Mouse (Mus musculus) limb, embryonic 13.5 days (tissue): ENCODE data around the gene Hoxc10. TPM values are rescaled to one million over a fixed set of nuclear protein-coding genes. Genes with fewer than 3 reads are reported as not detected.

Source experiments
- ATAC-seq: fragments of 200-750 bp; cut with Nextera tagmentation; 2 replicates; pipeline ENCODE4 v1.8.0; 2017; ENCODE audit warnings: low read depth, moderate number of reproducible peaks, moderate TSS enrichment; ENCODE audit not compliant: low FRiP score
- H3K27ac ChIP-seq: fragments of 300-500 bp; sonication (generic); 2 replicates; pipeline ENCODE4 v1.5.1; 2015; ENCODE audit warnings: inconsistent platforms, mild to moderate bottlenecking, moderate library complexity
- H3K27me3 ChIP-seq: fragments of 300-500 bp; sonication (generic); 2 replicates; pipeline ENCODE4 v1.6.1; 2015; ENCODE audit warnings: mild to moderate bottlenecking, inconsistent platforms
- H3K36me3 ChIP-seq: fragments of 300-500 bp; sonication (generic); 2 replicates; pipeline ENCODE4 v1.6.1; 2015; ENCODE audit warnings: inconsistent platforms, mild to moderate bottlenecking, moderate library complexity
- H3K4me1 ChIP-seq: fragments of 300-500 bp; sonication (generic); 2 replicates; pipeline ENCODE4 v1.6.1; 2015; ENCODE audit warnings: inconsistent platforms
- H3K4me2 ChIP-seq: fragments of 300-500 bp; sonication (generic); replicated peaks from 2 replicates; pipeline ENCODE4 v1.6.1; 2015; ENCODE audit warnings: inconsistent platforms, mild to moderate bottlenecking, moderate library complexity
- H3K4me3 ChIP-seq: fragments of 300-500 bp; sonication (generic); 2 replicates; pipeline ENCODE4 v1.5.1; 2015; ENCODE audit warnings: moderate library complexity, mild to moderate bottlenecking, inconsistent platforms
- H3K9ac ChIP-seq: fragments of 300-500 bp; sonication (generic); 2 replicates; pipeline ENCODE4 v1.6.1; 2015; ENCODE audit warnings: mild to moderate bottlenecking, inconsistent platforms
- H3K9me3 ChIP-seq: fragments of 300-500 bp; sonication (generic); 2 replicates; pipeline ENCODE4 v1.6.1; 2016; ENCODE audit warnings: inconsistent platforms
- WGBS: fragments of 180-500 bp; shearing (Covaris S2); methylation state at CpG from one replicate; pipeline ENCODE4 v1.1.7; 2015; 5-methylcytosine and 5-hydroxymethylcytosine counted together
- polyA plus RNA-seq: library from polyadenylated mRNA; unstranded; fragments of >200 nt; fragmentation: Nextera tagmentation; extraction: Ambion mirVana; gene quantifications from 2 replicates; pipeline ENCODE4 v1.2.1, GENCODE M21; 2015

Hoxc10 gene
- polyA plus RNA-seq, 1 experiment from 2014 or later, result 11.0 TPM

DNA sequence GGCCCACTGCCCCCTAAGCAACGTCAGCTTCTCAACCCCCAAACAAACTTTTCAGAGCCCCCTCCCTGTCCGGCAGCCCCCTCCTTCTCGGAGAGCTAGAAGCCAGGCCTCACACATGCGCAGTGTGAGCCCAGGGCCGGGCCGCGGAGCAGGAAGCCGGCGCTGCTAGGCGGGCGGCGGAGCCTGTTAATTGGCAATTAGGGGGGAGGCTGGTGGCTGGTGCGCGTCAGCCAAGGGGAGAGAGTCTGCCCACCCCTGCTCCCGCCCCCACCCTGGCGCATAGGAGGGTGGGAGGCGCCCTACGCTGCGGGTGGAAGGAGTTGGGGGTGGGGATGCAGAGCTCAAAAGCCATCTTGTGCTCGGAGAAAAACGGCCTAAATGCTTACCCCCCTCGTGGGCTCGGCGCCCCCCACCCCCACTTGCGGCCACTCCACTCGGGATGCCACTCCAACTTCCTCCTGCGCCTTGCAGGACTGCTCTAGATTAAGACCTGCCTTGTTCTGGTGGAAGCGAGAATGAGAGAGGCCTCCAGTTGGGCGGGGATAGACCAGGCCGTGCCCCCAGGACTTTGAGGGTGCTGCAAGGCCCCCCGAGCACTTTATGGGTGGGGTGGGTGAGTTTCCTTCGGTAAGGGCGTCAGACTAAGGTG is 32.7 kb downstream of the Hoxc10 start:
- H3K4me3 ChIP-seq, result peak overlapping the region; percentile 50
- under 1% methylated on average over 33 of the region's 33 CpGs for WGBS
- H3K9me3 ChIP-seq, result no peaks in the 10 kb centered on the region
- H3K27me3 ChIP-seq, result peaks cover 99% of the 10 kb centered on the region
- H3K9ac ChIP-seq, result peak overlapping the region; percentile 60
- ATAC-seq, result peak; percentile 66
- H3K36me3 ChIP-seq, result no peaks in the 10 kb centered on the region
- peak overlapping the region; percentile 69 for H3K27ac ChIP-seq
- H3K4me2 ChIP-seq, result peak overlapping the region; percentile 78
- peaks cover 55% of the 10 kb centered on the region for H3K4me1 ChIP-seq

DNA sequence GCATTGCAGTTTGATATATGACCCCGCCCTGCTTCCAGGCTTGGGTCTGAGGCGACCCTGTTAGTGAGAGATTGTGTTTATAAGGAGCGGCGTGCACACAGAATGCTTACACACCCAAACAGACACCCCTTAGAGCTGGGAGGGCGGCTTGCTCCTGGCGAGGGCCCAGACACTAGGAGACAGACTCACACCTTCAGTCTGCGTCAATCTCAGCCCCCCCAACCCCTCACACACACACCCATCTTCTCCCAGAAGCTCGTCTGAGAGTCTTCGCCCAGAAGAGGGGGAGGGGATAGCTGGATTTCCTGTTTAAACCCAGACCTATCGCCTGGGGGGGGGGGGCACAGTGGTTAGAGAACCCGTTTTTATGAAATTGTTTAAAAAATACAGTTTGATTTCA is 33.4 kb downstream of the Hoxc10 start:
- Histone ChIP-seq H3K4me1 (peaks cover 55% of the 10 kb centered on the region), H3K4me3 (peak overlapping the region; percentile 50), H3K27me3 (peaks cover 99% of the 10 kb centered on the region), H3K9me3 (no peaks in the 10 kb centered on the region), H3K9ac (no peak overlapping the region; the same call in 1 of the 2 replicates), H3K27ac (peak overlapping the region; percentile 69; the same call in 1 of the 2 replicates), H3K4me2 (peak overlapping the region; percentile 78), H3K36me3 (no peaks in the 10 kb centered on the region)
- 2% methylated on average over 11 of the region's 11 CpGs for WGBS
- ATAC-seq, result peak; percentile 26; the same call in 1 of the 2 replicates

DNA sequence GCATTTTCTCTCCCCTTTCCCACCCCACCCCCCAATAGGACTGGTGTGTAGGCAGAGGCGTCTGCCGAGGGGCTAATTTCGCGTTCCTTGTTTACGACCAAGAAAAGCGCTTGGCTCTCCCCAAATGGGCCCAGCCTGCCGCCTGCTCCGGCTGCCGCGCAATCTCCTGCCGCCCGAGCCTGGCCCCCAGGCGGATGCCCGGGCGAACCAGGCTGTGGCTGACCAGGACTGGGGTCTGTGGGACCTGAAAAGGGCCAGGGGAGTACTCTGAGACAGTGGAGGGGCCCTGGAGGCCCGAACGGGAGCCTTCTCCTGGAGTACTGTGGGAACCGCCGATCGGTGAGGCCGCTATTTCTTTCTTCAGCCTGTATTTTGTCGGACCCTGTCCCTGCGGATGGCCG is 33.9 kb downstream of the Hoxc10 start:
- peaks cover 99% of the 10 kb centered on the region for H3K27me3 ChIP-seq
- no peaks in the 10 kb centered on the region for H3K9me3 ChIP-seq
- H3K9ac ChIP-seq, result peak overlapping the region; percentile 69
- peaks cover 58% of the 10 kb centered on the region for H3K4me1 ChIP-seq
- ATAC-seq, result no peak
- 2% methylated on average over 24 of the region's 24 CpGs for WGBS
- no peaks in the 10 kb centered on the region for H3K36me3 ChIP-seq
- peak overlapping the region; percentile 56 for H3K27ac ChIP-seq
- H3K4me2 ChIP-seq, result peak overlapping the region; percentile 78
- peak overlapping the region; percentile 50 for H3K4me3 ChIP-seq

DNA sequence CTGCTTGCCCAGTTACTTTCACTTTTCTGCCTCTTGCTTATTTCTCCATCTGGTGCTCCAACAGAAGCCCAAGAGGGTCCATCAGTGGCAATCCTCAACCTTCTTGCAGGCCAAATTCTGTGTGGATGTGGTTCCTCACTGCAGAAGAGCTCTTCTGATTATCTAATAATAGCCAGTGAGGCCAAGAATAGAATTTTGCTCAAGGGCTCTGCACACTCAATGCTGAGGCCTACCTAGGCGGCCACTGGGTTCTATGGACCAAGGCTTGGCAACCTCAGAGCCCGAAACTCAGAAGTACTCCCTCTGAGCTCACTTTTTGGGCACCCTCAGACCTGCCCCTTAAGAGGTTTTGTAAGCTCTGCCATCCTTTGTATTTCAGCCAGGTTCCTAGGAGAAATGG is 34.8 kb downstream of the Hoxc10 start:
- 50% methylated on average over 2 of the region's 2 CpGs for WGBS
- Histone ChIP-seq H3K27me3 (peaks cover 99% of the 10 kb centered on the region), H3K4me1 (peaks cover 65% of the 10 kb centered on the region), H3K4me2 (peak overlapping the region; percentile 78), H3K9me3 (no peaks in the 10 kb centered on the region), H3K4me3 (peak overlapping the region; percentile 50; the same call in 1 of the 2 replicates), H3K27ac (no peak overlapping the region), H3K9ac (no peak overlapping the region), H3K36me3 (no peaks in the 10 kb centered on the region)
- no peak for ATAC-seq

DNA sequence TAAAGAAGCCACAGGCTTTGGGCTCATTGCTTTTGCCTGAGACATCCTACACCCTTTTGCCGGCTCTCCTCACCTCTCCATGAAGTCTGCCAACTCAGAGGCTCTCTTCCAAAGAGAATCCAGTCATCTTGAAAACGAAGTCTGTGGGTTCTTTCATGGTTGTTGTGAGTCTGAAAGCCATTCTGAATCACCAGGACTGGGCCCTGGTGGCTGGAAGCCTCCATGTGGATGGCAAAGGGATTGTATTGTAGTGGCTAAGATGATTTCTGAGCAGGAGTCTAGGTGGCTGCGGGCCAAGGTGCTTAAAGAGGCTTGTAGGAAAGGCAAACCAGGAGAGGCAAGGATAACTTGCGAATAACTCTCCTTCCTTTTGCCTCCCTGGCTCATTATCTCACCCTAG is 35.6 kb downstream of the Hoxc10 start:
- Histone ChIP-seq H3K9me3 (no peaks in the 10 kb centered on the region), H3K9ac (no peak overlapping the region), H3K4me1 (peaks cover 62% of the 10 kb centered on the region), H3K4me2 (no peak overlapping the region), H3K4me3 (no peak overlapping the region), H3K27me3 (peaks cover 100% of the 10 kb centered on the region), H3K36me3 (no peaks in the 10 kb centered on the region), H3K27ac (no peak overlapping the region)
- ATAC-seq, result no peak
- 26% methylated on average over 4 of the region's 4 CpGs for WGBS

DNA sequence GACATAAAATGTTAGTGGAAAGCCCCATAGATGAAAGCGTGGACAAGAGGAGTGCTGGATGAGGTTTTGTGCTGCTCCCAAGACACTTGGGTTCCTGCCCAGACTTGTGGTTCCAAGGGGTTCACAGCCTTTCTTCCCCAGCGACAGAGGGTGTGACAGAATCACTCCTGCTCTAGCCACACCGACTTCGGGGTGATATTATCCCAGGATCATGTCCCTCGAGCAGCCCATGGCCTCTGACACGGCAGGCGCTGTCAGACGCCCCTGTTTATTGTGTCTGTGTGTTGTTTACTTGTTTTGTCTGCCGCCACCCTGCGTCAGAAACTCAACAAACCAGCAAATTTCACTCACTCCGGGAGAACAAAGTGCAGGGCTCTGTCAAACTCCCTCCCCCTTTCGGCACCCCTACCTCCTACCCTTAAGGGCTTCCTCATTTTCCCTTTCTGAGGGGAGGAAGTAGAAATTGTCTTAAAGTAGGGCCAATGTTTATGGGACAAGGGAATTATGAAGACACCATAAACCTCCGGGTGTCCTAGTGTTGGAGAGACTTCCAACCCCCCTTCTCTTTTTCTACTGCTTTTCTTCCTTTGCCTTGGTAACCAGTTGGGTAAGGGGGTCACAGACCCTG is 36.3 kb downstream of the Hoxc10 start:
- Histone ChIP-seq H3K4me3 (no peak overlapping the region), H3K27me3 (peaks cover 100% of the 10 kb centered on the region), H3K36me3 (no peaks in the 10 kb centered on the region), H3K4me2 (no peak overlapping the region; the same call in 1 of the 2 replicates), H3K9me3 (no peaks in the 10 kb centered on the region), H3K9ac (no peak overlapping the region), H3K4me1 (peaks cover 63% of the 10 kb centered on the region), H3K27ac (no peak overlapping the region)
- 16% methylated on average over 13 of the region's 13 CpGs for WGBS
- no peak for ATAC-seq

DNA sequence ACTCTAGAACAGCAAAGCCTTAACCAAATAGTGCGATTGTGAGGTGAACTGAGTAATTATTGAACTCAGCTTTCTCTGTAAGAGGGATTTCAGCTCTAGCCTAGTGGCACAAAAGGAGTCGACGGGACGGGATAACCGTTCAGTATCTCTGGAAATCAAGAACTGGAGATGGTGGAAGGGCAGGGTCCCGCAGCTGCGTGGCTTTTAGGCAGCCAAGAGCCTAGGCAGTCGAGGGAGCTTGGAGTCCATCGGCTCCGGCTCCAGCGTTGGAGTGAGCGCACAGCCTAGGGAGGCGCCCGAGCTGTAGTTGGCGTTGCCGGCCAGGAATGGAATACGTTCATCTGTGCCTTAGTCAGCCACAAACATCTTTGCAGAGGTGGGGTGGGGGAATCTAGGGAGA is 38.7 kb downstream of the Hoxc10 start:
- Histone ChIP-seq H3K4me1 (peaks cover 51% of the 10 kb centered on the region), H3K27ac (no peak overlapping the region), H3K9ac (no peak overlapping the region), H3K27me3 (peaks cover 100% of the 10 kb centered on the region), H3K9me3 (no peaks in the 10 kb centered on the region), H3K4me2 (peak overlapping the region; percentile 33), H3K4me3 (no peak overlapping the region), H3K36me3 (no peaks in the 10 kb centered on the region)
- no peak for ATAC-seq
- WGBS, result 1% methylated on average over 17 of the region's 17 CpGs

DNA sequence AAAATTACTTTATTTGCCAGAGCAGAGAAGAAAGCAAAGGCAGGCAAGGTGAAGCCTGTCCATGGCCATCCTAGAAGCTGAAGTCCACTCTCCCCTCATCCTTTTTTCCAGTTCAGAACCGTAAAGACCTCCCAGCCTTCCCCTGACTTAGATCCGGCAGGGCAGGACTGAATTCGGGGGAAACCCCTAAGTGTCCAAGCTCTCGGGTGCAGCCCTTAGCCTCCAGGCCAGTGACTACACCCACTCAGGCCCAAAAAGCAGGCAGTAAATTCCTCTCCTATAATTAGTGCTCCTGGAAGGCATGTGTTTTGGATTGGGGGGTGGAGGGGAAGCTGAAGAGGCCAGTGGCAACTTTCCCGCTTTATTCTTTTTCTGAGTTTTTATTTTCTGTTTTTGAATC is 39.2 kb downstream of the Hoxc10 start:
- no peak overlapping the region for H3K27ac ChIP-seq
- peaks cover 51% of the 10 kb centered on the region for H3K4me1 ChIP-seq
- H3K36me3 ChIP-seq, result no peaks in the 10 kb centered on the region
- H3K9ac ChIP-seq, result no peak overlapping the region
- no peak for ATAC-seq
- H3K4me2 ChIP-seq, result peak overlapping the region; percentile 33
- no peaks in the 10 kb centered on the region for H3K9me3 ChIP-seq
- H3K27me3 ChIP-seq, result peaks cover 100% of the 10 kb centered on the region
- H3K4me3 ChIP-seq, result no peak overlapping the region
- WGBS, result 11% methylated on average over 5 of the region's 5 CpGs

DNA sequence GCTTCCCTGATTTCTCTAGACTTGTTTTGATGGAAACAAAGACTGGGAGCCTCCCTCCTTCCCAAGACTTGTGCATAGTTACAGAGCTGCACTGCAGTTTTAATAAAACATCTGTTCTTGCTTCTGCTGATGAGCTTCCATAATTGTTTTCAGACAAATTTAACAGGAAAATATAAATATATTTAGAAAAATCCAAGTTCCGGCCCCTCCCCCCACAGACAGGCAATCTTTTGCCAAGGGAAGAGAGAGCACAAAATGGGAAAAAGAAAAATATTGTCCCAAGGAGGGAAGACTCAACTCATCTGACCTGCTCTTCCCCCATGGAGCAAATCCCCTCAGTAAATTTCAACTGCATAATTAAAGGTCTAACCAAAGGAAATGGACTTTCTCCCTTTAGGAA is 39.7 kb downstream of the Hoxc10 start:
- no peaks in the 10 kb centered on the region for H3K36me3 ChIP-seq
- no peak overlapping the region for H3K27ac ChIP-seq
- H3K4me2 ChIP-seq, result peak overlapping the region; percentile 33; the same call in 1 of the 2 replicates
- no peak overlapping the region for H3K4me3 ChIP-seq
- ATAC-seq, result no peak
- H3K27me3 ChIP-seq, result peaks cover 100% of the 10 kb centered on the region
- peaks cover 51% of the 10 kb centered on the region for H3K4me1 ChIP-seq
- no peaks in the 10 kb centered on the region for H3K9me3 ChIP-seq
- no peak overlapping the region for H3K9ac ChIP-seq
- WGBS, result 7% methylated on average over 1 of the region's 1 CpGs

DNA sequence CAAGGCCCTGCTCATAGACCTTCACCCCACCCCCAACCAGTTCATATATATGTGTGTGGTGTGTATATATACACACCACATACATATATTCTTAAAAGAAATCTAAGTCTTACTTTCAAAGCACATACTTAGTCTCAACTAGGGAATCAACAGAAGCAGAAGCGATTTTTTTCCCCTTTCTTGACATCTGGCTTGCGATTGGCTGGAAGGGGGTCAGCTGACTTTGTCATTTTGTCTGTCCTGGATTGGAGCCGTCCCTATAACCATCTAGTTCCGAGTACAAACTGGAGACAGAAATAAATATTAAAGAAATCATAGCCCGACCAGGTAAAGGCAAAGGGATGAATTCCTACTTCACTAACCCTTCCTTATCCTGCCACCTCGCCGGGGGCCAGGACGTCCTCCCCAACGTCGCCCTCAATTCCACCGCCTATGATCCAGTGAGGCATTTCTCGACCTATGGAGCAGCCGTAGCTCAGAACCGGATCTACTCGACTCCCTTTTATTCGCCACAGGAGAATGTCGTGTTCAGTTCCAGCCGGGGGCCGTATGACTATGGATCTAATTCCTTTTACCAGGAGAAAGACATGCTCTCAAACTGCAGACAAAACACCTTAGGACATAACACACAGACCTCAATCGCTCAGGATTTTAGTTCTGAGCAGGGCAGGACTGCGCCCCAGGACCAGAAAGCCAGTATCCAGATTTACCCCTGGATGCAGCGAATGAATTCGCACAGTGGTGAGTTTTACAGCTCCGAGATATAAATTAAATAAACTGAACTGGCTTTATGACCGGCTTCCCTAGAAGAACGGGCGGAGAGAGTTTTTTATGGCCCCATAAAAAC is 42.9 kb downstream of the Hoxc10 start:
- ATAC-seq, result no peak
- H3K4me3 ChIP-seq, result peak overlapping the region; percentile 29
- H3K27me3 ChIP-seq, result peaks cover 98% of the 10 kb centered on the region
- peak overlapping the region; percentile 49 for H3K4me2 ChIP-seq
- peaks cover 50% of the 10 kb centered on the region for H3K4me1 ChIP-seq
- H3K9me3 ChIP-seq, result no peaks in the 10 kb centered on the region
- no peaks in the 10 kb centered on the region for H3K36me3 ChIP-seq
- no peak overlapping the region for H3K27ac ChIP-seq
- peak overlapping the region; percentile 25; the same call in 1 of the 2 replicates for H3K9ac ChIP-seq
- WGBS, result 2% methylated on average over 27 of the region's 27 CpGs

DNA sequence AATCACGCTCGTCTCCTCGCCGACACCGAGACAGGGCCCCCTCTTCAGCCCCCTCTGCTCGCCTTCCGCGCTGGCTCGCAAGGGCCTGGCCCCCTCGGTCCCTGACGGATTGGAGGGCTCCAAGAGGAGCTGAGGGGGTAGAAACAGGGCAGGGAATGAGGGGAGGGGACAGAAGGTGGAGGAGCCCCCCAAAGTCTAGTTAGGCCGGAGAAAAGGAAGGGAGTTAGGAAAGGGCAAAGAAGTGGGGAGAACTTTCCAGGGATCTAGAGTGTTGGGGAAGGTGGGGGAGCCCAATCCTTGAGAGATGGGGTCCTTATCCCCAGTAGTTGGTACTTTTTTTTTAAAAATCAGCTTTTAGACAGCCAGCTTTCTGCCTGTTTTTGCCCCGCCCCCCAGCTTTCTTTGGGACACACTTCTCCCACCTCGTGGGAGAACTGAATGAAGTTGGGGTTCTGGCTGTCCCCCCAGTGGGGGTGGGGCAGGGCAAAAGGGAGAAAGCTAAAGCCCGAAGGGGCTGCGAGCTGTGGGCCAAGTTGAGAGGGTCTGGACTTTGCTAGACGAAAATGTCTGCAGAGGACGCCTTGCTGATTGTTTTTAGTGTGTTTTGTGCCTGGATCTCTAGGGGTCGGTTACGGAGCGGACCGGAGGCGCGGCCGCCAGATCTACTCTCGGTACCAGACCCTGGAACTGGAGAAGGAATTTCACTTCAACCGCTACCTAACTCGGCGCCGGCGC is 43.7 kb downstream of the Hoxc10 start:
- no peak overlapping the region for H3K27ac ChIP-seq
- H3K9me3 ChIP-seq, result no peaks in the 10 kb centered on the region
- WGBS, result 5% methylated on average over 31 of the region's 31 CpGs
- peak overlapping the region; percentile 29 for H3K4me3 ChIP-seq
- no peaks in the 10 kb centered on the region for H3K36me3 ChIP-seq
- peak overlapping the region; percentile 49 for H3K4me2 ChIP-seq
- H3K9ac ChIP-seq, result peak overlapping the region; percentile 25; the same call in 1 of the 2 replicates
- peaks cover 57% of the 10 kb centered on the region for H3K4me1 ChIP-seq
- peaks cover 98% of the 10 kb centered on the region for H3K27me3 ChIP-seq
- no peak for ATAC-seq
